Mouse (Mus musculus) left cerebral cortex, postnatal 14 days (tissue): ENCODE measurements at regions not wholly inside any gene's neighbourhood (a gene's known extent, or its start where the extent isn't known, plus 50 kb on each side); places are given as distances from the start of the nearest gene placed in this dataset.

Experiments
- DNase-seq, 2 experiments: peaks; one replicate each; pipeline ENCODE4 v3.0.0; 2021 to 2022; ENCODE audit warnings: low spot score in 2 of 2, mixed read lengths in 1 of 2
- intact Hi-C: fragments of 180-260 bp; cut with DNase I; formaldehyde crosslinking; loops from one replicate; pipeline ENCODE4 v1.15.1; 2025

- no peak for DNase-seq
- intact Hi-C loops = no loop called here
Measured at GRCm38 (mm10) chr15:67345179-67346148, 844.8 kb upstream of the Lrrc6 start.

- DNase-seq = no peak
- intact Hi-C loops = no loop called here
Measured at GRCm38 (mm10) chr15:67342050-67342449, 841.3 kb upstream of the Lrrc6 start.

- intact Hi-C loops = no loop called here
- DNase-seq = no peak
Measured at GRCm38 (mm10) chr15:67337040-67337395, 836.3 kb upstream of the Lrrc6 start.

- DNase-seq = no peak
- intact Hi-C loops = no loop called here
Measured at GRCm38 (mm10) chr15:67336294-67337039, 835.8 kb upstream of the Lrrc6 start.

GRCm38 (mm10) chr15:67332521-67332920 lies 831.8 kb upstream of the Lrrc6 start:
- intact Hi-C loops = no loop called here
- DNase-seq = no peak

GRCm38 (mm10) chr15:67320292-67320691 lies 819.6 kb upstream of the Lrrc6 start:
- DNase-seq = no peak
- intact Hi-C loops = no loop called here

- DNase-seq = no peak
- intact Hi-C loops = no loop called here
Measured at GRCm38 (mm10) chr15:67315202-67315601, 814.5 kb upstream of the Lrrc6 start.

GRCm38 (mm10) chr15:67313648-67314047 lies 812.9 kb upstream of the Lrrc6 start:
- DNase-seq = no peak
- intact Hi-C loops = no loop called here

GRCm38 (mm10) chr15:67305681-67306080 lies 805.0 kb upstream of the Lrrc6 start:
- intact Hi-C loops = no loop called here
- DNase-seq = no peak

GRCm38 (mm10) chr15:67303804-67304203 lies 803.1 kb upstream of the Lrrc6 start:
- intact Hi-C loops = no loop called here

GRCm38 (mm10) chr15:67301871-67302363 lies 801.2 kb upstream of the Lrrc6 start:
- no peak for DNase-seq
- intact Hi-C loops = no loop called here

More at GRCm38 (mm10) chr15:67303804-67304203, 803.1 kb upstream of the Lrrc6 start:
- DNase-seq = no peak

GRCm38 (mm10) chr15:67301024-67301423 lies 800.3 kb upstream of the Lrrc6 start:
- no peak for DNase-seq
- intact Hi-C loops = no loop called here

GRCm38 (mm10) chr15:67294797-67295196 lies 794.1 kb upstream of the Lrrc6 start:
- DNase-seq = no peak
- intact Hi-C loops = no loop called here

- intact Hi-C loops = no loop called here
- DNase-seq = no peak
Measured at GRCm38 (mm10) chr15:67289749-67290148, 789.0 kb upstream of the Lrrc6 start.

GRCm38 (mm10) chr15:67284941-67285340 lies 784.2 kb upstream of the Lrrc6 start:
- intact Hi-C loops = no loop called here
- no peak for DNase-seq

GRCm38 (mm10) chr15:67283275-67283972 lies 782.7 kb upstream of the Lrrc6 start:
- intact Hi-C loops = no loop called here
- no peak for DNase-seq

- DNase-seq = no peak
- intact Hi-C loops = no loop called here
Measured at GRCm38 (mm10) chr15:67278869-67279268, 778.2 kb upstream of the Lrrc6 start.

GRCm38 (mm10) chr15:67275058-67275457 lies 774.3 kb upstream of the Lrrc6 start:
- no peak for DNase-seq
- intact Hi-C loops = no loop called here

GRCm38 (mm10) chr15:67272397-67272796 lies 771.7 kb upstream of the Lrrc6 start:
- no peak for DNase-seq
- intact Hi-C loops = no loop called here

GRCm38 (mm10) chr15:67263723-67264122 lies 763.0 kb upstream of the Lrrc6 start:
- intact Hi-C loops = no loop called here
- DNase-seq = no peak
